Mouse (Mus musculus) liver (tissue): ENCODE measurements around the gene Lrrn1.

Experiments used
- DNase-seq: peaks from one replicate; pipeline ENCODE4 v3.0.0-alpha.2; 2020; ENCODE audit warnings: mixed read lengths

The Lrrn1 gene

GRCm38 (mm10) chr6:107528877-107529864 is at the start of gene Lrrn1:
Lrrn1 (plus strand) TSS chr6:107529768.
- DNase-seq: peak; percentile 39

GRCm38 (mm10) chr6:107494491-107494890 is 35.1 kb upstream of the Lrrn1 start:
- no peak for DNase-seq

GRCm38 (mm10) chr6:107495830-107496229 is 33.7 kb upstream of the Lrrn1 start:
- no peak for DNase-seq

- DNase-seq: no peak
Observed at GRCm38 (mm10) chr6:107513716-107514115, 15.9 kb upstream of the Lrrn1 start.

- no peak for DNase-seq
Observed at GRCm38 (mm10) chr6:107523953-107524352, 5.6 kb upstream of the Lrrn1 start.

- DNase-seq: peak; percentile 2
Observed at GRCm38 (mm10) chr6:107529911-107530431, 403 bp downstream of the Lrrn1 start.

GRCm38 (mm10) chr6:107530621-107531285 is 1.2 kb downstream of the Lrrn1 start:
- DNase-seq: peak; percentile 3

GRCm38 (mm10) chr6:107531526-107532080 is 2.0 kb downstream of the Lrrn1 start:
- DNase-seq: no peak

- DNase-seq: no peak
Observed at GRCm38 (mm10) chr6:107534533-107534932, 5.0 kb downstream of the Lrrn1 start.

GRCm38 (mm10) chr6:107536631-107537030 is 7.1 kb downstream of the Lrrn1 start:
- DNase-seq: no peak

GRCm38 (mm10) chr6:107541222-107541621 is 11.7 kb downstream of the Lrrn1 start:
- no peak for DNase-seq

GRCm38 (mm10) chr6:107541918-107542317 is 12.3 kb downstream of the Lrrn1 start:
- no peak for DNase-seq

GRCm38 (mm10) chr6:107546272-107546671 is 16.7 kb downstream of the Lrrn1 start:
- no peak for DNase-seq

GRCm38 (mm10) chr6:107552511-107552910 is 22.9 kb downstream of the Lrrn1 start:
- DNase-seq: no peak

GRCm38 (mm10) chr6:107555364-107555763 is 25.8 kb downstream of the Lrrn1 start:
- no peak for DNase-seq

GRCm38 (mm10) chr6:107556996-107557395 is 27.4 kb downstream of the Lrrn1 start:
- DNase-seq: no peak

- DNase-seq: no peak
Observed at GRCm38 (mm10) chr6:107557806-107558205, 28.2 kb downstream of the Lrrn1 start.

- no peak for DNase-seq
Observed at GRCm38 (mm10) chr6:107562255-107562654, 32.7 kb downstream of the Lrrn1 start.

GRCm38 (mm10) chr6:107566944-107567634 is 37.5 kb downstream of the Lrrn1 start:
- DNase-seq: no peak

- DNase-seq: no peak
Observed at GRCm38 (mm10) chr6:107574561-107574960, 45.0 kb downstream of the Lrrn1 start.

GRCm38 (mm10) chr6:107575405-107575804 is 45.8 kb downstream of the Lrrn1 start:
- DNase-seq: no peak

GRCm38 (mm10) chr6:107577309-107577708 is 47.7 kb downstream of the Lrrn1 start:
- no peak for DNase-seq
